Mouse (Mus musculus) heart, embryonic 16.5 days (tissue): ENCODE data around the gene Vwf. TPM values are rescaled to one million over a fixed set of nuclear protein-coding genes. Genes with fewer than 3 reads are reported as not detected.
A peak's percentile ranks its signal among the peaks of the same experiment; 100 is the strongest.

Source experiments
- ATAC-seq: fragments of 200-750 bp; cut with Nextera tagmentation; replicated peaks from 2 replicates; pipeline ENCODE4 v1.8.0; 2017; ENCODE audit warnings: moderate number of reproducible peaks; ENCODE audit not compliant: insufficient read depth, low FRiP score; ENCODE audit errors: extremely low read depth
- H3K27ac ChIP-seq: fragments of 300-500 bp; sonication (generic); 2 replicates; pipeline ENCODE4 v1.5.1; 2014; ENCODE audit warnings: mild to moderate bottlenecking, low read length, control low read depth, moderate library complexity
- H3K27me3 ChIP-seq: fragments of 300-500 bp; sonication (generic); 2 replicates; pipeline ENCODE4 v1.6.1; 2014; ENCODE audit warnings: low read length, mixed read lengths; ENCODE audit not compliant: control insufficient read depth, insufficient read depth
- H3K36me3 ChIP-seq: fragments of 300-500 bp; sonication (generic); 2 replicates; pipeline ENCODE4 v1.6.1; 2014; ENCODE audit not compliant: control insufficient read depth, insufficient read depth
- H3K4me1 ChIP-seq: fragments of 300-500 bp; sonication (generic); 2 replicates; pipeline ENCODE4 v1.6.1; 2014; ENCODE audit warnings: low read length, mixed read lengths; ENCODE audit not compliant: control insufficient read depth, insufficient read depth
- H3K4me2 ChIP-seq: fragments of 300-500 bp; sonication (generic); 2 replicates; pipeline ENCODE4 v1.6.1; 2014; ENCODE audit warnings: low read depth, mild to moderate bottlenecking, control low read depth, low read length
- H3K4me3 ChIP-seq: fragments of 300-500 bp; sonication (generic); 2 replicates; pipeline ENCODE4 v1.5.1; 2014; ENCODE audit warnings: mild to moderate bottlenecking, control low read depth, low read length
- H3K9ac ChIP-seq: fragments of 300-500 bp; sonication (generic); 2 replicates; pipeline ENCODE4 v1.6.1; 2014; ENCODE audit warnings: low read length, control low read depth
- H3K9me3 ChIP-seq: fragments of 300-500 bp; sonication (generic); replicated peaks from 2 replicates; pipeline ENCODE4 v1.6.1; 2016; ENCODE audit warnings: low read length; ENCODE audit not compliant: control insufficient read depth
- WGBS: fragments of 180-500 bp; shearing (Covaris S2); extraction: QIAGEN DNeasy Blood & Tissue Kit; methylation state at CpG from one replicate; pipeline ENCODE4 v1.1.7; 2014; 5-methylcytosine and 5-hydroxymethylcytosine counted together
- polyA plus RNA-seq: library from polyadenylated mRNA; unstranded; fragments of >200 nt; fragmentation: Nextera tagmentation; extraction: Ambion mirVana; gene quantifications from 2 replicates; pipeline ENCODE4 v1.2.1, GENCODE M21; 2015

Vwf gene
- polyA plus RNA-seq, 1 experiment from 2014 or later: 27.1 TPM

GRCm38 (mm10) chr6:125588241-125588640 lies 41.7 kb downstream of the Vwf start:
- ATAC-seq: no peak
- no peak overlapping the region for H3K4me2 ChIP-seq
- WGBS: 85% methylated on average over 12 of the region's 12 CpGs

GRCm38 (mm10) chr6:125589075-125589474 lies 42.5 kb downstream of the Vwf start:
- Histone ChIP-seq H3K4me3 (no peak overlapping the region), H3K27ac (no peak overlapping the region), H3K9ac (no peak overlapping the region), H3K27me3 (peaks cover 5% of the 10 kb centered on the region; the same call in 1 of the 2 replicates), H3K9me3 (no peaks in the 10 kb centered on the region), H3K36me3 (no peaks in the 10 kb centered on the region), H3K4me2 (no peak overlapping the region), H3K4me1 (no peaks in the 10 kb centered on the region)
- WGBS: 62% methylated on average over 8 of the region's 8 CpGs
- ATAC-seq: no peak

More at GRCm38 (mm10) chr6:125588241-125588640, 41.7 kb downstream of the Vwf start:
- Histone ChIP-seq H3K27ac (no peak overlapping the region), H3K27me3 (peaks cover 5% of the 10 kb centered on the region; the same call in 1 of the 2 replicates), H3K4me3 (no peak overlapping the region), H3K9ac (no peak overlapping the region), H3K4me1 (no peaks in the 10 kb centered on the region), H3K36me3 (no peaks in the 10 kb centered on the region), H3K9me3 (no peaks in the 10 kb centered on the region)

GRCm38 (mm10) chr6:125590056-125590455 lies 43.5 kb downstream of the Vwf start:
- no peak overlapping the region for H3K4me2 ChIP-seq
- no peak overlapping the region for H3K4me3 ChIP-seq
- H3K4me1 ChIP-seq: no peaks in the 10 kb centered on the region
- H3K36me3 ChIP-seq: no peaks in the 10 kb centered on the region
- H3K9ac ChIP-seq: no peak overlapping the region
- no peak for ATAC-seq
- H3K27ac ChIP-seq: no peak overlapping the region
- no peaks in the 10 kb centered on the region for H3K9me3 ChIP-seq
- 78% methylated on average over 7 of the region's 7 CpGs for WGBS
- H3K27me3 ChIP-seq: peaks cover 5% of the 10 kb centered on the region; the same call in 1 of the 2 replicates

- H3K9ac ChIP-seq: no peak overlapping the region
- H3K4me2 ChIP-seq: no peak overlapping the region
- ATAC-seq: no peak
- no peak overlapping the region for H3K27ac ChIP-seq
- H3K9me3 ChIP-seq: no peaks in the 10 kb centered on the region
- peaks cover 5% of the 10 kb centered on the region; the same call in 1 of the 2 replicates for H3K27me3 ChIP-seq
- H3K36me3 ChIP-seq: no peaks in the 10 kb centered on the region
- 74% methylated on average over 8 of the region's 8 CpGs for WGBS
- no peaks in the 10 kb centered on the region for H3K4me1 ChIP-seq
- no peak overlapping the region for H3K4me3 ChIP-seq
Measured at GRCm38 (mm10) chr6:125590471-125590870, 43.9 kb downstream of the Vwf start.

- H3K9ac ChIP-seq: no peak overlapping the region
- peaks cover 5% of the 10 kb centered on the region; the same call in 1 of the 2 replicates for H3K27me3 ChIP-seq
- 66% methylated on average over 8 of the region's 8 CpGs for WGBS
- H3K4me3 ChIP-seq: no peak overlapping the region
- H3K36me3 ChIP-seq: no peaks in the 10 kb centered on the region
- H3K9me3 ChIP-seq: no peaks in the 10 kb centered on the region
- no peak overlapping the region for H3K27ac ChIP-seq
- no peak overlapping the region for H3K4me2 ChIP-seq
- ATAC-seq: no peak
- H3K4me1 ChIP-seq: no peaks in the 10 kb centered on the region
Measured at GRCm38 (mm10) chr6:125591652-125592385, 45.2 kb downstream of the Vwf start.

- no peak overlapping the region for H3K9ac ChIP-seq
- H3K9me3 ChIP-seq: no peaks in the 10 kb centered on the region
- H3K4me1 ChIP-seq: no peaks in the 10 kb centered on the region
- no peak for ATAC-seq
- no peak overlapping the region for H3K27ac ChIP-seq
- 87% methylated on average over 6 of the region's 6 CpGs for WGBS
- peaks cover 5% of the 10 kb centered on the region; the same call in 1 of the 2 replicates for H3K27me3 ChIP-seq
- no peaks in the 10 kb centered on the region for H3K36me3 ChIP-seq
- H3K4me3 ChIP-seq: no peak overlapping the region
- no peak overlapping the region for H3K4me2 ChIP-seq
Measured at GRCm38 (mm10) chr6:125592536-125592935, 46.0 kb downstream of the Vwf start.

- WGBS: 80% methylated on average over 4 of the region's 4 CpGs
- no peak overlapping the region for H3K27ac ChIP-seq
- H3K9me3 ChIP-seq: no peaks in the 10 kb centered on the region
- no peak overlapping the region for H3K9ac ChIP-seq
- peaks cover 5% of the 10 kb centered on the region; the same call in 1 of the 2 replicates for H3K27me3 ChIP-seq
- no peaks in the 10 kb centered on the region for H3K4me1 ChIP-seq
- H3K4me2 ChIP-seq: no peak overlapping the region
- H3K36me3 ChIP-seq: no peaks in the 10 kb centered on the region
- no peak overlapping the region for H3K4me3 ChIP-seq
- no peak for ATAC-seq
Measured at GRCm38 (mm10) chr6:125594311-125594710, 47.7 kb downstream of the Vwf start.

- Histone ChIP-seq H3K27ac (no peak overlapping the region), H3K9ac (no peak overlapping the region), H3K27me3 (peaks cover 5% of the 10 kb centered on the region; the same call in 1 of the 2 replicates), H3K36me3 (no peaks in the 10 kb centered on the region), H3K4me3 (no peak overlapping the region), H3K4me2 (no peak overlapping the region), H3K4me1 (no peaks in the 10 kb centered on the region), H3K9me3 (no peaks in the 10 kb centered on the region)
- ATAC-seq: no peak
- 40% methylated on average over 4 of the region's 4 CpGs for WGBS
Measured at GRCm38 (mm10) chr6:125594825-125595224, 48.3 kb downstream of the Vwf start.

GRCm38 (mm10) chr6:125596701-125597318 lies 50.2 kb downstream of the Vwf start:
- no peak overlapping the region for H3K9ac ChIP-seq
- H3K4me3 ChIP-seq: no peak overlapping the region
- H3K27ac ChIP-seq: no peak overlapping the region
- H3K27me3 ChIP-seq: peaks cover 6% of the 10 kb centered on the region; the same call in 1 of the 2 replicates
- H3K36me3 ChIP-seq: no peaks in the 10 kb centered on the region
- no peak overlapping the region for H3K4me2 ChIP-seq
- H3K4me1 ChIP-seq: no peaks in the 10 kb centered on the region
- 0 out of 2 replicates have a peak, but pooled peaks have one; percentile 10 for ATAC-seq
- no peaks in the 10 kb centered on the region for H3K9me3 ChIP-seq
- WGBS: 57% methylated on average over 16 of the region's 16 CpGs
